Mouse (Mus musculus): ENCODE measurements around the gene Gm49358.

The Gm49358 gene

GRCm38 (mm10) chr10:86763672-86764071 is at the start of gene Gm49358:
Gm49358 (plus strand) TSS chr10:86763972.
- no peak for DNase-seq (ENCODE audit: extremely low read depth, low read depth)

- DNase-seq (ENCODE audit: extremely low read depth, low read depth) = no peak
These were observed 36.2 kb upstream of the Gm49358 start for GRCm38 (mm10) chr10:86727548-86727980.

- DNase-seq (ENCODE audit: extremely low read depth, low read depth) = no peak
These were observed 35.6 kb upstream of the Gm49358 start for GRCm38 (mm10) chr10:86728176-86728575.

- DNase-seq (ENCODE audit: extremely low read depth, low read depth) = peak; percentile 33
These were observed 32.8 kb upstream of the Gm49358 start for GRCm38 (mm10) chr10:86730823-86731499.

GRCm38 (mm10) chr10:86731500-86731863 is 32.3 kb upstream of the Gm49358 start:
- no peak for DNase-seq (ENCODE audit: extremely low read depth, low read depth)

GRCm38 (mm10) chr10:86735036-86735435 is 28.7 kb upstream of the Gm49358 start:
- no peak for DNase-seq (ENCODE audit: extremely low read depth, low read depth)

GRCm38 (mm10) chr10:86742918-86743317 is 20.9 kb upstream of the Gm49358 start:
- DNase-seq (ENCODE audit: extremely low read depth, low read depth) = no peak

GRCm38 (mm10) chr10:86744306-86744705 is 19.5 kb upstream of the Gm49358 start:
- no peak for DNase-seq (ENCODE audit: extremely low read depth, low read depth)

- DNase-seq (ENCODE audit: extremely low read depth, low read depth) = no peak
These were observed 7.8 kb upstream of the Gm49358 start for GRCm38 (mm10) chr10:86755816-86756502.

- no peak for DNase-seq (ENCODE audit: extremely low read depth, low read depth)
These were observed 6.0 kb upstream of the Gm49358 start for GRCm38 (mm10) chr10:86757724-86758123.

GRCm38 (mm10) chr10:86758211-86758610 is 5.6 kb upstream of the Gm49358 start:
- DNase-seq (ENCODE audit: extremely low read depth, low read depth) = no peak

GRCm38 (mm10) chr10:86761236-86761635 is 2.5 kb upstream of the Gm49358 start:
- no peak for DNase-seq (ENCODE audit: extremely low read depth, low read depth)

GRCm38 (mm10) chr10:86761722-86762383 is 1.9 kb upstream of the Gm49358 start:
- no peak for DNase-seq (ENCODE audit: extremely low read depth, low read depth)

- DNase-seq (ENCODE audit: extremely low read depth, low read depth) = no peak
These were observed 1.4 kb upstream of the Gm49358 start for GRCm38 (mm10) chr10:86762384-86762730.

GRCm38 (mm10) chr10:86765344-86765966 is 1.7 kb downstream of the Gm49358 start:
- no peak for DNase-seq (ENCODE audit: extremely low read depth, low read depth)

- no peak for DNase-seq (ENCODE audit: extremely low read depth, low read depth)
These were observed 5.4 kb downstream of the Gm49358 start for GRCm38 (mm10) chr10:86769216-86769615.

- DNase-seq (ENCODE audit: extremely low read depth, low read depth) = no peak
These were observed 6.0 kb downstream of the Gm49358 start for GRCm38 (mm10) chr10:86769797-86770196.

GRCm38 (mm10) chr10:86771701-86772100 is 7.9 kb downstream of the Gm49358 start:
- no peak for DNase-seq (ENCODE audit: extremely low read depth, low read depth)

- peak; percentile 80 for DNase-seq (ENCODE audit: extremely low read depth, low read depth)
These were observed 8.5 kb downstream of the Gm49358 start for GRCm38 (mm10) chr10:86772231-86772631.

- no peak for DNase-seq (ENCODE audit: extremely low read depth, low read depth)
These were observed 9.6 kb downstream of the Gm49358 start for GRCm38 (mm10) chr10:86773360-86773759.

- DNase-seq (ENCODE audit: extremely low read depth, low read depth) = no peak
These were observed 12.5 kb downstream of the Gm49358 start for GRCm38 (mm10) chr10:86776281-86776680.

Measured in MEL-GATA-1-ER (cell line).